Mouse (Mus musculus) cerebellum, postnatal 25 days (tissue): ENCODE results near the gene Robo4.

Experiments
- DNase-seq, 2 experiments: peaks; one replicate each; pipeline ENCODE4 v3.0.0; 2021; ENCODE audit warnings: mixed read lengths in 2 of 2

Robo4 gene

GRCm38 (mm10) chr9:37401802-37402201 is at the start of gene Robo4:
Gene Robo4, plus strand, starts transcription at chr9:37401897.
- DNase-seq = no peak

DNA sequence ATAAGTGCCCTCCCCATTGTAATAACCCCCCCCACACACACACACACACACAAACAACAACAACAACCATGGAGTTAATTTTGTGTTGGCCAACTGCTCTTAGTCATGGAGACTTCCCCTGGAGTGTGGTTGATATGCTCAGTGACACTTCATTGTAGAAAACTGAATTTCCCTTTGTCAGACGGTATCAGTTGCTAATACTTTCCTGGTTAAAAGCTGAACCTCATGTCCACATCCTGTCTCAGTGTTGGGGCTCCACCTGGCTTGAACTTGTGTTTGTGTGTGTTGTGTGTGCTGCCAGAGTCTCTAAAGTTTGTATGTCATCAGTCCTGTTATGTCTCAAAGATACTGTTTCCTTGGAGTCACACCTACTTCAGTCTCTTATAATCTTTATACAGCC is 47.2 kb upstream of the Robo4 start:
- no peak for DNase-seq

DNA sequence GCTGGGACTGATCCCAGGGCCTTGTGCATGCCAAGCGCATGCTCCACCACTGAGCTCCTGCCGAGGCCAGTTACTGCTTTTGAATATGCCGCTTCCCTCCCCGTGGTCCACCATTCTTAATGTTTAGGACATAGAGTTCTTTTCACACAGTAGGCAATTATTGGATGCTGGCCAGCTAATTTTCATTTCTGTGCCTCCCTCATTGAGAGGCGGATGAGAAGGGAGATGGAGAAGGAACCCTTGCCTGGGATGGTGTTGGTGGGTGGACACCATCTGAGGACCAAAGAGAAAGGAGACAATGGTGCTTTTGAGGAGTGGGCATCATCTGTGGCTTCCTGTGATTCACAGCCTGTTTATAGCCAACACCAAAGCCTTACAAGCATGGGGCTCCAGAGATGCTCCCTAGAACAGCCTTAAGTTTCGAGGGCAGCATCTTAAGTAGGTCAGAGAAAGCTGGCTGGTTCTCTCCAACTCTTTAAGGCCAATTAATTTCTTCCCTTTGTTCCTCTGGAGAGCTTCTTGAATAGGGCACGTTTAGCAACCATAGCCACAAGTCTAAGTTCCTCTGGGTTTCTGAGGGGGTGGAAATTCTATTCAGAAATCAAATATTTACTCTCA is 42.9 kb upstream of the Robo4 start:
- DNase-seq = peak in 1 of 2 experiments; percentile 11

- DNase-seq = peak in 1 of 2 experiments; percentile 14
Measured at GRCm38 (mm10) chr9:37359331-37360220, 42.1 kb upstream of the Robo4 start.

DNA sequence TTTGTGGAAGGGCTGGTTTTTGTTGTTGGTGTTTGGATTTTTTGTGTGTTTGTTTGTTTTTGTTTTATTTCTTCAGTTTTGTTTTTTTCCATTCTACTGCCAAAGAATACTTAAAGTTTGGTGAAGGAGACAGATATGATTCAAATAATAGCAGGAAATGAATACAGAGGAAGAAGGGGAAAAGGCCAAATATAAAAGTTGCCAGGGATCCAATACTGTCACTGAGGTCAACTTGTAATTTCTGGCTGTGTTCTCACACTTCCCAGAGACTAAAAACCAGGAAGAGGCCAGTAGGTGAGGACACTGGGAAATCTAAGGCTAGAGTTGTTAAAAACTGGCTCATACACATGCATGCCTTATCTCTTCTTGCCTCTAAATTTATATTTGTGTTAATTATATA is 39.6 kb upstream of the Robo4 start:
- no peak for DNase-seq

DNA sequence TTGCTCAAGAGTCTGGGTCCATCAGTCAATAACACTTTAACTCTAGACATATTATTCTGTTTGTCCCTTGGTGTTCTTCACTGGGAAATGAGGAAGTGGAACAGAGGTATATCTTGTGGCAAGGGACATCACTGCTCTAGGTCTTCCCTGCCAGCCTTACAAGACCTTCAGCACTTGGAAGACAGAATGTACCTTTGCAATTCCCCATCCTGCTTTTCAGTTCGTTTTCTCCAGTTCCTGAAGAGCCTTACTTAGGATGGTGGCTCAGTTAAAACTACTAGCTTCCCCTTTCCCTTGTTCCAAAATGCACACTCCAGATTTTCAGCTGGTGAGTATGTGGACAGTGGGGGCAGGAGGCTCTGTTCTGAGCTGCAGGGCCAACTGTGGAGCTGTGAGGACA is 38.8 kb upstream of the Robo4 start:
- no peak for DNase-seq

DNA sequence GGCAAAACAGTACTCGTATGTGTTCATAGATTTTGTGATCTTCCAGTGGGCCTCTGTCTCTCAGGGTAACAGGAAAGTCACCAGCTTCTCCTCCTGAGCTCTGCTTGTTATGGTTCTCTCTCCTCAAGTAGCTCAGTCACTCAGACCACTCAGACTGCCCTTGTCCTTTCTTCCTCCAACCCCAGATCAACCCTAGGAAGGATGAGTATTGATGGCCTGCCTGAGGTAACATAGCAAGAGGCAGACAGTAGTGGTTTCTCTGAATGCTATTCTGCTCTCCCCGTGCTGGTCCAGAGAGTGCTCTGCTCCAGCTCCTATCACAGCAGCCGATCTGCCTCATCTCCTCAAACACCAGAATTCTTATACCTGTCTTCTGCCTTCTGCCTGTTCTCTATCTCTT is 38.1 kb upstream of the Robo4 start:
- DNase-seq = no peak

DNA sequence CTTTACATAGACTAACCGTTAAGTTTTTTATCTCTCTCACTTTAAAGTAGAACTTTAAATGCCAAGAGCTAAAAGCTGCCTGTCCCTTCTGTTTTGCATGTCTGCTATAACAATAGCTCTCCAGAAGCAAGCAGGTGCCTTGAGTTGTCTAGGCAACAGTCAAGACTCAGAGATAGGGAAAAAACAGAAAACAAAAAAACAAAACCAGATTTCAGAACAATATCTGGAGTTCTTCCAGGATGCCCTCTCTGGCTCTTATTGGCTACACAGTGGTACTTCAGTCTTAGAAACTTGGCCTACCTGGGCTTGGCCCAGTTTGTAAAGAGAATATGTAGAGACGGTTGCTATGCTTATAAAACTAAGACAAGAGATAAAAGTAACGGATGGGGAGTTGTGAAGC is 37.3 kb upstream of the Robo4 start:
- DNase-seq = no peak

DNA sequence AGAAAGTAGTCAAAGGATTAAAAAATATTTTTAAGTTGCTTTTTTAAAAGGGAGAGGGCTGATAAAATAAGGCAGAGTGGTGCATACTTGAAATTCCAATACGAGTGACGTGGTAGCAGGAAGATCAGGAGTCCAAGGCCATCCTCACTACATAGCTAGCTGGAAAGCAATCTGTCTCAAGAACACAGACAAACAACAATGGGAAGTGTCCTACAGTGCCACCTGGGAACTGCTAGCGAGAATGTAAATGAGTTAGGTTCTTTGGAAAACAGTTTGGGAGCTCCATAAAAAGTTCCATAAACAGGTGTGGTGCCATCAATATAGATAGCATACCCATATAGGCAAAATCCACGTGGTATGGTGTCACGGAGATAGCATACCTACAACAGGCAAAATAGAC is 36.0 kb upstream of the Robo4 start:
- DNase-seq = no peak

GRCm38 (mm10) chr9:37367301-37368080 is 34.2 kb upstream of the Robo4 start, which contains the start of gene Hepacam:
Gene Hepacam, plus strand, starts transcription at chr9:37367351.
- peak in 1 of 2 experiments; percentile 20 for DNase-seq

- no peak for DNase-seq
Measured at GRCm38 (mm10) chr9:37368081-37368830, 33.4 kb upstream of the Robo4 start.

DNA sequence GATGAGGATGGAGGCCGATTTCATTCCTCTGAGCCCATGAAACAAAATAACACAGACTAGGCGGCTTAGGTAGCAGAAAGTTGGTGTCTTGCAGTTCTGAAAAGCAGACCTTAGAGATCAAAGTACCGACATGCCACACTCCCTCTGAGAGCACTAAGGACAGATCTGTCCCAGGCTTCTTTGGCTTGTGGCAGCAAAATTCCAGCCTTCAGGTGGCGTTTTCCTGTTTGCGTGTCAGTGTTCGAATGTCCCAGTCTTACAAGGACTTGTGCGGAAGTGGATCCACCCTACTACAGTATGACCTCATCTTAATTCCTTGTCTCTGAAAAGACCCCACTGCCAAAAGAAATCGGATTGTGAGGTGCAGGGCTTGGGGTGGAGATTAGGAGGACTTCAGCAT is 32.8 kb upstream of the Robo4 start:
- no peak for DNase-seq

- DNase-seq = no peak
Measured at GRCm38 (mm10) chr9:37371232-37371801, 30.4 kb upstream of the Robo4 start.

DNA sequence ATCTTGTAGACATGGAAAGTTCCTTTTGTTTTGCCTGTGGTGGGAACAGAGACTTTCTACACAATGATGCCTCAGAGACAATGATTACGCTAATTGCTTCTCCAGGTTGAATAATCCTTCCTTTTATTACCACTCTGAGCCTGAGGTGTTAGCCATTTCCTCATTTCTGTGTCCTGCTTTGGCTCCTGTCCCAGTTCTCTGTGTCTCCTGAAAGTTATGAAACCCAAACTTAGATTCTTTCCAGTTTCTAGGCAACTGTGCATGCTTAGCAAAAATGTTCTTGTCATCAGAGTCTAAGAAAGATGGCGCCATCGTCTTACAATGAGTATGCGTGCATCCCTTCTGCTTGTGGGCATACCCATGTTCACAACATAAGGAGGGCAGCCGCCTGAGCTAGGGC is 26.0 kb upstream of the Robo4 start:
- DNase-seq = no peak

DNA sequence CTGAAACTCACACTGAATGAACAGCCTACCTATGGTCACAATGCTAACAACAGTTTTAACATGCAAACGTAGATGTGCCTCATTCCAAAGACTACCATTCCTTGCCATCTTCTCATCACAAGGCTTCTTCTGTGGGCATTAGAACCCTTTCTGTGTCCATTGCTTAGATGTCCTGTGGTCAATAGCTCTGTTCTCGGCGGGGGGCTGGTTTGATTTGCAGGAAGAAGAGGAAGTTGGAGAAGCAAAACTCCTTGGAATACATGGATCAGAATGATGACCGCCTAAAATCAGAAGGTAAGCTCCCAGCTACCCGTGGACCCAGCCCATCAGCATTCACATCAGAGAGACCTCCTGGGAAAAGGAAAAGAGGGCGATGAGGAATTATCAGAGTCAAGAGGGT is 18.5 kb upstream of the Robo4 start:
- no peak for DNase-seq

DNA sequence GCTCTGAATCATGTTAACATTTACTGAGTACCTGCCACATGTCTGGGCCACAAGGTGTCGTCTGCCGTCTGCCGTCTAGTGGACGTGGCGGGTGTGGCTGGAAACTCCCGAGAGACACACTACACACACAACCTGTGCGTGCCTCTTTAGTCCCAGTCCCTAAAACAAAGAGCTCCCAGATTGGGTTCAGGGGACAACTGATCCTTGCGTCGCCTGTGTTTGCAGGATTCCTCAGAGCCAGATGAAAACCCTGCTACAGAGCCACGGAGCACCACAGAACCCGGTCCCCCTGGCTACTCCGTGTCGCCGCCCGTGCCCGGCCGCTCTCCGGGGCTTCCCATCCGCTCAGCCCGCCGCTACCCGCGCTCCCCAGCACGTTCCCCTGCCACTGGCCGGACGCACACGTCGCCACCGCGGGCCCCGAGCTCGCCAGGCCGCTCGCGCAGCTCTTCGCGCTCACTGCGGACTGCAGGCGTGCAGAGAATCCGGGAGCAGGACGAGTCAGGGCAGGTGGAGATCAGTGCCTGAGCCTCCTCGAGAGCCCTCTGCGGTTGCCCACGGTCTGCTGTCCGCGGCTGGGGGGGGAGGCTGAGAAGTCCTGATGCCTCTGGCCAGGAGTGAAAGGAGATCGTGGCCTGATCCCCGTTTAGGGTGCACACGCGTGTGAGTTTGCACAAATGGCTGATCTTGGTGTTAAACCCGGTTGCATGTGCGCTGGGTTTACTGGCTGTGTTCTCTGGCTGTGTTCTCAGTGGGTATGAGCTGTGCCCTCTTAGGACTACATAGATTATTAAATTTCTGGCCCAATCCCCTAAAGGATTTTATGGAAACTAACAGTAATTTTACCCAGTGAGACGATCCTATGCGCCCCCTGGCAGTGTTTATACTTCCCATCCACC is 17.2 kb upstream of the Robo4 start:
- peak; percentile 20 to 22 for DNase-seq

- DNase-seq = no peak
Measured at GRCm38 (mm10) chr9:37390891-37391290, 10.8 kb upstream of the Robo4 start.

- DNase-seq = no peak
Measured at GRCm38 (mm10) chr9:37392071-37392470, 9.6 kb upstream of the Robo4 start.

GRCm38 (mm10) chr9:37393482-37394131 is 8.1 kb upstream of the Robo4 start:
- no peak for DNase-seq

- DNase-seq = no peak
Measured at GRCm38 (mm10) chr9:37400585-37400984, 1.1 kb upstream of the Robo4 start.

DNA sequence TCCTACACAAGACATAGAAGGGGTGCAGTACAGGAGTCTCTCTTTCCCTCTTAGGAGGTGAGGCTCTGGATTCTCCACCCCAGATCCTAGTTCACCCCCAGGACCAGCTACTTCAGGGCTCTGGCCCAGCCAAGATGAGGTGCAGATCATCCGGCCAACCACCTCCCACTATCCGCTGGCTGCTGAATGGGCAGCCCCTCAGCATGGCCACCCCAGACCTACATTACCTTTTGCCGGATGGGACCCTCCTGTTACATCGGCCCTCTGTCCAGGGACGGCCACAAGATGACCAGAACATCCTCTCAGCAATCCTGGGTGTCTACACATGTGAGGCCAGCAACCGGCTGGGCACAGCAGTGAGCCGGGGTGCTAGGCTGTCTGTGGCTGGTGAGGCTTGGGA is 804 bp downstream of the Robo4 start:
- no peak for DNase-seq
